Mouse (Mus musculus): ENCODE results near the gene Hist2h2aa1. TPM values are rescaled to one million over a fixed set of nuclear protein-coding genes. Genes with fewer than 3 reads are reported as not detected.

The Hist2h2aa1 gene
- polyA plus RNA-seq, 1 experiment from 2014 or later, result 24.8 TPM

- WGBS, result 78% methylated on average over 4 of the region's 4 CpGs
- H3K36me3 ChIP-seq, result no peaks in the 10 kb centered on the region
Observed at GRCm38 (mm10) chr3:96293787-96294186, 48.5 kb downstream of the Hist2h2aa1 start, which contains the start of gene Fcgr1. Gene Fcgr1, minus strand, starts transcription at chr3:96293969.

More at GRCm38 (mm10) chr3:96293787-96294186, 48.5 kb downstream of the Hist2h2aa1 start, which contains the start of gene Fcgr1:
- Histone ChIP-seq H3K4me1 (no peaks in the 10 kb centered on the region), H3K27ac (no peak within 1 kb of the TSS), H3K4me3 (no peak within 1 kb of the TSS), H3K9me3 (no peaks in the 10 kb centered on the region), H3K27me3 (no peaks in the 10 kb centered on the region), H3K4me2 (no peak within 1 kb of the TSS), H3K9ac (no peak within 1 kb of the TSS)
- no peak for ATAC-seq (ENCODE audit: insufficient number of reproducible peaks, low FRiP score, low TSS enrichment, low read depth)

Small RNAs within 50 kb of the gene (microRNA-seq; reads per million reads assigned to microRNA genes)
- gene Gm44492 (not detected), gene Gm47311 (not detected), gene Gm47313 (not detected)

Other genes starting within 250 kb of the Hist2h2aa1 start
- 35.2 and 39.2 TPM in 2 replicates for gene Plekho1, start 249.5 kb upstream of the Hist2h2aa1 start, polyA plus RNA-seq (2015; fragmentation: Nextera tagmentation; extraction: Ambion mirVana)
- gene Vps45, start 187.0 kb upstream of the Hist2h2aa1 start, polyA plus RNA-seq (2015; fragmentation: Nextera tagmentation; extraction: Ambion mirVana), result 35.8 and 37.0 TPM in 2 replicates
- gene Otud7b, start 141.0 kb upstream of the Hist2h2aa1 start, polyA plus RNA-seq (2015; fragmentation: Nextera tagmentation; extraction: Ambion mirVana), result 21.0 and 24.7 TPM in 2 replicates
- 33.5 and 33.6 TPM in 2 replicates for gene Mtmr11, start 83.5 kb upstream of the Hist2h2aa1 start, polyA plus RNA-seq (2015; fragmentation: Nextera tagmentation; extraction: Ambion mirVana)
- gene Sf3b4, start 73.2 kb upstream of the Hist2h2aa1 start, polyA plus RNA-seq (2015; fragmentation: Nextera tagmentation; extraction: Ambion mirVana), result 148 TPM in 2 replicates
- gene Sv2a, start 64.3 kb upstream of the Hist2h2aa1 start, polyA plus RNA-seq (2015; fragmentation: Nextera tagmentation; extraction: Ambion mirVana), result 2.7 and 3.0 TPM in 2 replicates
- 45.2 and 46.0 TPM in 2 replicates for gene Bola1, start 25.8 kb upstream of the Hist2h2aa1 start, polyA plus RNA-seq (2015; fragmentation: Nextera tagmentation; extraction: Ambion mirVana)
- not detected in 2 replicates for gene Hist2h2ab, start 25.6 kb upstream of the Hist2h2aa1 start, polyA plus RNA-seq (2015; fragmentation: Nextera tagmentation; extraction: Ambion mirVana)
- gene Hist2h2ac, start 24.6 kb upstream of the Hist2h2aa1 start, polyA plus RNA-seq (2015; fragmentation: Nextera tagmentation; extraction: Ambion mirVana), result 5.9 and 8.7 TPM in 2 replicates
- 5.3 and 5.4 TPM in 2 replicates for gene Hist2h2be, start 24.4 kb upstream of the Hist2h2aa1 start, polyA plus RNA-seq (2015; fragmentation: Nextera tagmentation; extraction: Ambion mirVana)
- gene Hist2h3c2, start 6.4 kb upstream of the Hist2h2aa1 start, polyA plus RNA-seq (2015; fragmentation: Nextera tagmentation; extraction: Ambion mirVana), result 3.5 and 4.1 TPM in 2 replicates
- 27.0 and 35.1 TPM in 2 replicates for gene Hist2h2aa2, start 5.2 kb upstream of the Hist2h2aa1 start, polyA plus RNA-seq (2015; fragmentation: Nextera tagmentation; extraction: Ambion mirVana)
- 0.13 and 0.60 TPM in 2 replicates for gene Hist2h3c1, start 1.2 kb downstream of the Hist2h2aa1 start, polyA plus RNA-seq (2015; fragmentation: Nextera tagmentation; extraction: Ambion mirVana)
- 3.9 and 11.4 TPM in 2 replicates for gene Hist2h4, start 17.8 kb downstream of the Hist2h2aa1 start, polyA plus RNA-seq (2015; fragmentation: Nextera tagmentation; extraction: Ambion mirVana)
- 37.0 and 53.8 TPM in 2 replicates for gene Hist2h3b, start 23.2 kb downstream of the Hist2h2aa1 start, polyA plus RNA-seq (2015; fragmentation: Nextera tagmentation; extraction: Ambion mirVana)
- 5.2 and 10.7 TPM in 2 replicates for gene Hist2h2bb, start 24.3 kb downstream of the Hist2h2aa1 start, polyA plus RNA-seq (2015; fragmentation: Nextera tagmentation; extraction: Ambion mirVana)
- gene Fcgr1, start 48.5 kb downstream of the Hist2h2aa1 start, polyA plus RNA-seq (2015; fragmentation: Nextera tagmentation; extraction: Ambion mirVana), result 2.6 and 3.5 TPM in 2 replicates
- gene BC107364, start 206.8 kb downstream of the Hist2h2aa1 start, polyA plus RNA-seq (2015; fragmentation: Nextera tagmentation; extraction: Ambion mirVana), result 0.22 and 0.55 TPM in 2 replicates

All from limb, embryonic 15.5 days (tissue).